Mouse (Mus musculus) urinary bladder, postnatal 4 days (tissue): ENCODE data around the gene Rpgrip1l.
A peak's percentile ranks its signal among the peaks of the same experiment; 100 is the strongest.

ENCODE experiments used
- DNase-seq, 2 experiments: peaks; one replicate each; pipeline ENCODE4 v3.0.0; 2021 to 2022; ENCODE audit warnings: low spot score in 2 of 2

The Rpgrip1l gene

GRCm38 (mm10) chr8:91329461-91329850, 16.4 kb upstream of the Rpgrip1l start:
- peak in 1 of 2 experiments; percentile 16 for DNase-seq

- DNase-seq, result peak in 1 of 2 experiments; percentile 38
These were observed 16.0 kb upstream of the Rpgrip1l start for GRCm38 (mm10) chr8:91329056-91329455.

GRCm38 (mm10) chr8:91327471-91328205, 14.6 kb upstream of the Rpgrip1l start:
- peak in 1 of 2 experiments; percentile 51 for DNase-seq

- peak in 1 of 2 experiments; percentile 9 for DNase-seq
These were observed 13.9 kb upstream of the Rpgrip1l start for GRCm38 (mm10) chr8:91326946-91327345.

GRCm38 (mm10) chr8:91326018-91326417, 13.0 kb upstream of the Rpgrip1l start:
- DNase-seq, result no peak

GRCm38 (mm10) chr8:91324916-91325315, 11.9 kb upstream of the Rpgrip1l start:
- no peak for DNase-seq

- DNase-seq, result no peak
These were observed 11.2 kb upstream of the Rpgrip1l start for GRCm38 (mm10) chr8:91324271-91324670.

GRCm38 (mm10) chr8:91323511-91323910, 10.4 kb upstream of the Rpgrip1l start:
- DNase-seq, result no peak

GRCm38 (mm10) chr8:91318938-91319729, 6.1 kb upstream of the Rpgrip1l start:
- no peak for DNase-seq

GRCm38 (mm10) chr8:91317567-91318227, 4.6 kb upstream of the Rpgrip1l start:
- no peak for DNase-seq

GRCm38 (mm10) chr8:91312342-91312741, 720 bp downstream of the Rpgrip1l start:
- no peak for DNase-seq

- peak in 1 of 2 experiments; percentile 30 for DNase-seq
These were observed 8.3 kb downstream of the Rpgrip1l start for GRCm38 (mm10) chr8:91304481-91305386.

GRCm38 (mm10) chr8:91298672-91299071, 14.4 kb downstream of the Rpgrip1l start:
- no peak for DNase-seq

GRCm38 (mm10) chr8:91295786-91296185, 17.3 kb downstream of the Rpgrip1l start:
- no peak for DNase-seq

- no peak for DNase-seq
These were observed 22.5 kb downstream of the Rpgrip1l start for GRCm38 (mm10) chr8:91290576-91290975.

- DNase-seq, result no peak
These were observed 26.8 kb downstream of the Rpgrip1l start for GRCm38 (mm10) chr8:91286237-91286636.

GRCm38 (mm10) chr8:91283815-91284214, 29.2 kb downstream of the Rpgrip1l start:
- DNase-seq, result no peak

- no peak for DNase-seq
These were observed 30.4 kb downstream of the Rpgrip1l start for GRCm38 (mm10) chr8:91282655-91283054.

- DNase-seq, result no peak
These were observed 31.5 kb downstream of the Rpgrip1l start for GRCm38 (mm10) chr8:91281545-91281944.

- no peak for DNase-seq
These were observed 32.4 kb downstream of the Rpgrip1l start for GRCm38 (mm10) chr8:91280467-91281212.

GRCm38 (mm10) chr8:91278060-91278459, 35.0 kb downstream of the Rpgrip1l start:
- no peak for DNase-seq
